Mouse (Mus musculus) C2C12 (cell line): ENCODE measurements around the gene Usp21. TPM values are rescaled to one million over a fixed set of nuclear protein-coding genes. Genes with fewer than 3 reads are reported as not detected.

Source experiments
- H3K27me3 ChIP-seq: one replicate; pipeline ENCODE4 v1.6.1; 2011; ENCODE audit not compliant: control insufficient read depth, insufficient read depth, insufficient read length
- H3K36me3 ChIP-seq: one replicate; pipeline ENCODE4 v1.6.1; 2011; ENCODE audit not compliant: control insufficient read depth, insufficient read depth
- H3K4me3 ChIP-seq: one replicate; pipeline ENCODE4 v1.5.1; 2011; ENCODE audit warnings: mild to moderate bottlenecking, control low read depth; ENCODE audit not compliant: poor library complexity, insufficient read depth, severe bottlenecking
- H3K79me2 ChIP-seq: one replicate; pipeline ENCODE4 v1.6.1; 2011; ENCODE audit not compliant: control insufficient read depth, insufficient read depth
- H3K79me3 ChIP-seq: one replicate; pipeline ENCODE4 v1.6.1; 2011; ENCODE audit warnings: low read depth, control low read depth
- H3ac ChIP-seq: one replicate; pipeline ENCODE3; 2011; ENCODE audit warnings: low read depth; ENCODE audit not compliant: control insufficient read depth, insufficient read length
- CEBPB ChIP-seq: IDR thresholded peaks from one replicate; pipeline ENCODE4 v1.6.1; 2011; ENCODE audit warnings: low read depth, mild to moderate bottlenecking, control low read depth, moderate library complexity
- CTCF ChIP-seq: IDR thresholded peaks from one replicate; pipeline ENCODE4 v1.5.1; 2011; ENCODE audit not compliant: control insufficient read depth, insufficient read depth, insufficient read length
- FOSL1 ChIP-seq: IDR thresholded peaks from one replicate; pipeline ENCODE4 v1.8.0; 2011; ENCODE audit warnings: mild to moderate bottlenecking, low read length; ENCODE audit not compliant: poor library complexity, insufficient read depth, severe bottlenecking
- MAX ChIP-seq: IDR thresholded peaks from one replicate; pipeline ENCODE4 v1.6.1; 2011; ENCODE audit warnings: mild to moderate bottlenecking, control low read depth
- MYOD1 ChIP-seq: IDR thresholded peaks from one replicate; pipeline ENCODE4 v1.6.1; 2011; ENCODE audit warnings: low read depth; ENCODE audit not compliant: control insufficient read depth, insufficient read length
- MYOG ChIP-seq: IDR thresholded peaks from one replicate; pipeline ENCODE4 v1.6.1; 2011; ENCODE audit not compliant: control insufficient read depth, insufficient read length; ENCODE audit errors: extremely low read depth
- USF1 ChIP-seq: IDR thresholded peaks from one replicate; pipeline ENCODE4 v1.6.1; 2011; ENCODE audit warnings: low read depth, mild to moderate bottlenecking, control low read depth, moderate library complexity
- polyA plus RNA-seq: library from polyadenylated mRNA; unstranded; fragments of >200 nt; fragmentation: generic; extraction: Trizol; gene quantifications from one replicate; pipeline ENCODE4 v1.2.1, GENCODE M21; 2012; ENCODE audit warnings: missing spikeins

Usp21 gene
- polyA plus RNA-seq, 1 experiment: 20.6 TPM

GRCm38 (mm10) chr1:171281528-171281923, 6.3 kb downstream of the Usp21 start:
- Histone ChIP-seq H3K4me3 (peak overlapping the region; percentile 38), H3K27me3 (no peaks in the 10 kb centered on the region), H3K79me3 (peaks cover 2% of the 10 kb centered on the region), H3K36me3 (peaks cover 35% of the 10 kb centered on the region), H3ac (peak overlapping the region; percentile 58), H3K79me2 (peaks cover 7% of the 10 kb centered on the region)
- TF ChIP-seq FOSL1 (no peak), CTCF (peak; percentile 18), MYOG (no peak)

GRCm38 (mm10) chr1:171280916-171281527, 6.8 kb downstream of the Usp21 start, which contains the start of gene Ppox:
TSS of gene Ppox (minus strand) at chr1:171281186.
- TF ChIP-seq CTCF (no peak), CEBPB (no peak), MAX (no peak), FOSL1 (no peak), USF1 (no peak), MYOD1 (no peak), MYOG (no peak)
- peak within 1 kb of the TSS; percentile 80 for H3ac ChIP-seq
- H3K4me3 ChIP-seq: peak within 1 kb of the TSS; percentile 55
- H3K36me3 ChIP-seq: peaks cover 37% of the 10 kb centered on the region
- peaks cover 2% of the 10 kb centered on the region for H3K79me2 ChIP-seq
- H3K27me3 ChIP-seq: no peaks in the 10 kb centered on the region
- H3K79me3 ChIP-seq: peaks cover 2% of the 10 kb centered on the region

- H3K79me3 ChIP-seq: no peaks in the 10 kb centered on the region
- peak overlapping the region; percentile 55 for H3K4me3 ChIP-seq
- H3K79me2 ChIP-seq: no peaks in the 10 kb centered on the region
- H3K36me3 ChIP-seq: peaks cover 40% of the 10 kb centered on the region
- H3ac ChIP-seq: peak overlapping the region; percentile 80
- no peaks in the 10 kb centered on the region for H3K27me3 ChIP-seq
- TF ChIP-seq MAX (no peak), MYOD1 (no peak), CEBPB (no peak), USF1 (no peak), CTCF (no peak), FOSL1 (no peak), MYOG (no peak)
Observed at GRCm38 (mm10) chr1:171280250-171280915, 7.4 kb downstream of the Usp21 start.

GRCm38 (mm10) chr1:171279721-171280120, 8.1 kb downstream of the Usp21 start:
- no peaks in the 10 kb centered on the region for H3K79me3 ChIP-seq
- H3K36me3 ChIP-seq: peaks cover 40% of the 10 kb centered on the region
- H3ac ChIP-seq: no peak overlapping the region
- TF ChIP-seq CEBPB (no peak), MYOG (no peak), MAX (no peak)
- H3K79me2 ChIP-seq: no peaks in the 10 kb centered on the region
- peak overlapping the region; percentile 55 for H3K4me3 ChIP-seq
- no peaks in the 10 kb centered on the region for H3K27me3 ChIP-seq

GRCm38 (mm10) chr1:171279012-171279705, 8.6 kb downstream of the Usp21 start:
- Histone ChIP-seq H3K27me3 (no peaks in the 10 kb centered on the region), H3ac (no peak overlapping the region), H3K4me3 (no peak overlapping the region), H3K79me3 (no peaks in the 10 kb centered on the region), H3K79me2 (no peaks in the 10 kb centered on the region), H3K36me3 (peaks cover 41% of the 10 kb centered on the region)
- TF ChIP-seq MYOD1 (no peak), MAX (no peak), FOSL1 (no peak), CTCF (no peak), USF1 (no peak), CEBPB (no peak), MYOG (no peak)

GRCm38 (mm10) chr1:171278436-171278835, 9.4 kb downstream of the Usp21 start:
- H3K4me3 ChIP-seq: no peak overlapping the region
- no peaks in the 10 kb centered on the region for H3K27me3 ChIP-seq
- no peaks in the 10 kb centered on the region for H3K79me3 ChIP-seq
- TF ChIP-seq MYOD1: no peak
- TF ChIP-seq MYOG: no peak
- no peak for TF ChIP-seq FOSL1
- TF ChIP-seq MAX: no peak
- no peak for TF ChIP-seq CTCF
- H3K79me2 ChIP-seq: no peaks in the 10 kb centered on the region
- no peak overlapping the region for H3ac ChIP-seq
- peaks cover 41% of the 10 kb centered on the region for H3K36me3 ChIP-seq
